Mouse (Mus musculus): ENCODE data around the gene Casp3. TPM values are rescaled to one million over a fixed set of nuclear protein-coding genes. Genes with fewer than 3 reads are reported as not detected.

The Casp3 gene
- polyA plus RNA-seq, 1 experiment from 2014 or later = 139 TPM

DNA sequence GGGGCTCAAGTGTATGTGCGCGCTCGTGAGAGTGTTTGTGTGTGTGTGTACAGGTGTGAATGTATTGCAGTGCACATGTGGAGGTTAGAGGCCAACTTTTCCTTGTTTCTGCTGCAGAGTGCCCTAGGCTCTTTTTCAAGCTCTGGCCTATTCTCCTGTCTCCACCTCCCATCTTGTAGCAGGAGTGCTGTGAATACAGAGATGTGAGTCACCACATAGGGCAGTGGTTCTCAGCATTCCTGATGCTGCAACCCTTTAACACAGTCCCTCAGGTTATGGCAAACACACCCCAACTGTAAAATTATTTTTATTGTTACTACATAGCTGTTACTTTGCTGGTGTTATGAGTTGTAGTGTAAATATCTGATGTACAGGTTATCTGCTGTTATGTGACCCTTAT lies 13.3 kb downstream of the Casp3 start:
- 93% methylated on average over 3 of the region's 3 CpGs for WGBS

DNA sequence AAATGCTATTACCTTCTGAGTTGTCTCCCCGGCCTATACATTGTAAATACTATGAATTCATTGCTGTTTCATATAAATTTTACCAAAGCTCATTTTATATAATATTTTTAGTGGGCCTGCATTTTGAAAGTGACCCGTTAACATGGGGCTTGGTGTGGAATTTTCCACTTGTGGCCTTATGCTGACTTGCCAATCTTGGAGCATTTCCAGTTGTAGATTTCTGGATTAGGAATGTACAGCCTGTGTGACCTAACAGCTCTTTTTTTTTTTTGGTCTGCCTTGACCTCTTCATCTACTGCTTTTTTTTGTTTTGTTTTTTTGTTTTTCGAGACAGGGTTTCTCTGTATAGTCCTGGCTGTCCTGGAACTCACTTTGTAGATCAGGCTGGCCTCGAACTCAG lies 13.8 kb downstream of the Casp3 start:
- H3K9me3 ChIP-seq = no peaks in the 10 kb centered on the region
- no peaks in the 10 kb centered on the region for H3K4me1 ChIP-seq
- H3K4me2 ChIP-seq (replicated peaks) = no peak overlapping the region
- ATAC-seq (ENCODE audit: insufficient number of reproducible peaks, insufficient read depth, low FRiP score, low TSS enrichment) = no peak
- no peak overlapping the region for H3K4me3 ChIP-seq
- H3K27me3 ChIP-seq = no peaks in the 10 kb centered on the region
- peaks cover 45% of the 10 kb centered on the region for H3K36me3 ChIP-seq
- H3K27ac ChIP-seq = no peak overlapping the region
- WGBS = 89% methylated on average over 4 of the region's 4 CpGs
- no peak overlapping the region for H3K9ac ChIP-seq

More for the DNA sequence above, 13.3 kb downstream of the Casp3 start:
- no peaks in the 10 kb centered on the region for H3K9me3 ChIP-seq
- H3K27ac ChIP-seq = no peak overlapping the region
- H3K9ac ChIP-seq = no peak overlapping the region
- no peak overlapping the region for H3K4me2 ChIP-seq (replicated peaks)
- H3K27me3 ChIP-seq = no peaks in the 10 kb centered on the region
- no peak overlapping the region for H3K4me3 ChIP-seq
- ATAC-seq (ENCODE audit: insufficient number of reproducible peaks, insufficient read depth, low FRiP score, low TSS enrichment) = no peak
- H3K4me1 ChIP-seq = no peaks in the 10 kb centered on the region
- H3K36me3 ChIP-seq = peaks cover 40% of the 10 kb centered on the region

DNA sequence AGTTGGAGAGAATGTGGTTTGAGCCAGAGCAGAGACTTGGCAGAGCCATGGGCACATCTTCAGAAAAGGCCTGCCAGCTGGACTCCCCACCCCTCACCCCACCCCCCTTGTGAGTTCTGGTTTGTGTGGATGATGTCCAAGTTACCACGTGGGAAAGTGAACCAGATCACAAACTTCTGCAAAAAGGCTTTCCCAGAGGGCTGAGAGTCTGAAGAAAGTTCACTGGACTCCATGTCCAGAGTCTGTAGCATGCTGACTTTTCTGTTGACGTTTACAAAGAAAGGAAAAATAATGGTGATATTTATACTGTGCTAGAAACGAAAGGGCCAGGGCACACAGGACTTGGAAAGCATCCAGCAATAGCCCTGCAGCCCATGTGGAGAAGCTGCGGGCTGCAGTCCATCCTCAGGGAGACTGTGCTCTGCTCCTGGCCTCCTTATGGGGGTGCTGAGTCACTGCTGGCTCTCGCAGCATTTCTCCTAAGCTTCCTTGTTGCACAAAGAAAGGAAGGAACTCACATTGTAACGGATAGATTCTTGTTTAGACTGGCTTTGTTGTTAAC lies 22.0 kb downstream of the Casp3 start:
- Histone ChIP-seq H3K27ac (no peak overlapping the region), H3K36me3 (peaks cover 46% of the 10 kb centered on the region), H3K4me1 (no peaks in the 10 kb centered on the region), H3K9ac (no peak overlapping the region), H3K27me3 (no peaks in the 10 kb centered on the region), H3K9me3 (no peaks in the 10 kb centered on the region), H3K4me2 (replicated peaks) (no peak overlapping the region), H3K4me3 (no peak overlapping the region)
- 69% methylated on average over 6 of the region's 6 CpGs for WGBS
- ATAC-seq (ENCODE audit: insufficient number of reproducible peaks, insufficient read depth, low FRiP score, low TSS enrichment) = no peak

DNA sequence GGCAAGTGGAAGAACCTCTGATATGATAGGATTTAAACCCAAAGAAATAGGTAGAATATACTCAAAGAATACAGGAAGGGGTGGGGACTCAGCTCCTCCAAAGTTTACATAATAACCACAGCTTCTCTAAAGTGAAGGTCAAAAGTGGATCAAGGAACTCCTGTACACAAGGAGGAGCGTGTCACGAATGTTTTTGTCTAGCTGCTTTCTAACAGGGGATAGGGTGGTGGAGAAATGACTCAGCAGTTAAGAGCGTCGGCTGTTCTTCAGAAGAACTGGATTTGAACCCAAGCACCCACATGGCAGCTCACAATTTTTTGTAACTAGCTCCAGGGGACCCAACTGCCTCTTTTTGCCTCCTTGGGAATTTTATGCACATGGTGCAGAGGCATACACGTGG lies 22.8 kb downstream of the Casp3 start:
- Histone ChIP-seq H3K27me3 (no peaks in the 10 kb centered on the region), H3K27ac (no peak overlapping the region), H3K9me3 (no peaks in the 10 kb centered on the region), H3K36me3 (peaks cover 39% of the 10 kb centered on the region), H3K9ac (no peak overlapping the region), H3K4me3 (no peak overlapping the region), H3K4me2 (replicated peaks) (no peak overlapping the region), H3K4me1 (no peaks in the 10 kb centered on the region)
- 91% methylated on average over 5 of the region's 5 CpGs for WGBS
- no peak for ATAC-seq (ENCODE audit: insufficient number of reproducible peaks, insufficient read depth, low FRiP score, low TSS enrichment)

DNA sequence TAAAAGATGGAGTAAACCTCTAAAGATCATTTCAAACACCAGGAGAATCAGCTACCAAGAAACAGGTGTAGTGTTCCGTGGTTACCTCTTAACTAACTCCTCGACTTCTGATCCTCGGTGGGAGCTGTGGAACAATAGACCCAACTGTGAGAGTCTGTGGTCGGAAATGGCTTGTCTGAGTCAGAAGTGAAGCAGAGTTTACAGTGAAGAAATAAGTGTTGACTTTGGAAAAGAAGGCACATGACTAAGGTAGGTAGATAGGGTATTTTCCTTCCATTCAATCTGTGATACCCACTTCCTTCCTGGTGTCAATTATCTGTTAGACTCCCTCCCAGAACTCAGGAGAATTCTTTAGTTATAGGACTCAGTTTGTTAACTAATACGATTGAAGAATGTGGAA lies 24.2 kb downstream of the Casp3 start:
- H3K36me3 ChIP-seq = peaks cover 25% of the 10 kb centered on the region
- H3K9ac ChIP-seq = no peak overlapping the region
- H3K4me2 ChIP-seq (replicated peaks) = no peak overlapping the region
- no peaks in the 10 kb centered on the region for H3K27me3 ChIP-seq
- no peaks in the 10 kb centered on the region for H3K4me1 ChIP-seq
- H3K27ac ChIP-seq = no peak overlapping the region
- H3K9me3 ChIP-seq = no peaks in the 10 kb centered on the region
- 80% methylated on average over 5 of the region's 5 CpGs for WGBS
- no peak overlapping the region for H3K4me3 ChIP-seq
- no peak for ATAC-seq (ENCODE audit: insufficient number of reproducible peaks, insufficient read depth, low FRiP score, low TSS enrichment)

DNA sequence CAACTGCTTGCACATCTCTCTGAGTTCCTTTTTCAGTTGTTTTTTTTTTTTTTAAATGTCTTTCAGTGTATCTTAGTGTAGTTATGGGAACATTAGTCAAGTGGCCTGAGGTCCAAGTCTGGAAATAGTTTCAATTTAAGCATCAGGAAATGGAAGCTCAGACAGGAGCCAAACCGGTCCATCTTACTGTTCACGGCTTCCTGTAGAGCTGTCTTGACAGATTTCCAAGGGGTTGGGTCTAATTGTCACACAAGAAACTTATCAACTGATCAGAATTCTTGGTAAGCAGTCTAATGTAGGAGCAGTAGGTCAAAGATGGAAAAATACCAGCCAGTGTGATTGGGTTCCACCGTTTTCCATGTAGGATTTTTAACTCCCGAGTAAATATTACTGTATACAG lies 31.3 kb downstream of the Casp3 start:
- ATAC-seq (ENCODE audit: insufficient number of reproducible peaks, insufficient read depth, low FRiP score, low TSS enrichment) = no peak
- Histone ChIP-seq H3K9me3 (no peaks in the 10 kb centered on the region), H3K27me3 (no peaks in the 10 kb centered on the region), H3K4me3 (no peak overlapping the region), H3K4me2 (replicated peaks) (no peak overlapping the region), H3K9ac (no peak overlapping the region), H3K4me1 (no peaks in the 10 kb centered on the region), H3K27ac (no peak overlapping the region), H3K36me3 (no peaks in the 10 kb centered on the region)
- WGBS = 85% methylated on average over 4 of the region's 4 CpGs

DNA sequence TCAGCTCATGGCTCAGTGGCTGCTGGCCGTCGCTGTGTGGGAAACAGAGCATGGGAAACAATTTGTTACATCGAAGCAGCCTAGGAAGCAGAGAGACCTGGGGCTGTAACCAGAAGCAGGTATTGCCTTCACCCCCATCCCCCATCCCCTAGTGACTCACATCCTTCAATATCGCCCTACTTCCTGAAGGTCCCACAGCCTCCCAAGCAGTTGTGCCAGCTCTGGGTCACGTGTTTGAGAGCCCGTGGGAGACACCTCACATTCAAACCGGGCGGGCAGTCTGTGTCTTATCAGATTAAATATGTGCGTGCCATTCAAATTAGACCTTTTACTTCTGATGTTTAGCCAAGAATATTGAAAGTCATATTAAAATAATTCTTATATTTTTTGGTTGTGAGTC lies 34.8 kb downstream of the Casp3 start:
- no peak overlapping the region for H3K9ac ChIP-seq
- no peaks in the 10 kb centered on the region for H3K9me3 ChIP-seq
- H3K4me1 ChIP-seq = no peaks in the 10 kb centered on the region
- H3K36me3 ChIP-seq = no peaks in the 10 kb centered on the region
- no peaks in the 10 kb centered on the region for H3K27me3 ChIP-seq
- H3K4me2 ChIP-seq (replicated peaks) = no peak overlapping the region
- no peak for ATAC-seq (ENCODE audit: insufficient number of reproducible peaks, insufficient read depth, low FRiP score, low TSS enrichment)
- WGBS = 74% methylated on average over 9 of the region's 9 CpGs
- H3K4me3 ChIP-seq = no peak overlapping the region
- no peak overlapping the region for H3K27ac ChIP-seq

DNA sequence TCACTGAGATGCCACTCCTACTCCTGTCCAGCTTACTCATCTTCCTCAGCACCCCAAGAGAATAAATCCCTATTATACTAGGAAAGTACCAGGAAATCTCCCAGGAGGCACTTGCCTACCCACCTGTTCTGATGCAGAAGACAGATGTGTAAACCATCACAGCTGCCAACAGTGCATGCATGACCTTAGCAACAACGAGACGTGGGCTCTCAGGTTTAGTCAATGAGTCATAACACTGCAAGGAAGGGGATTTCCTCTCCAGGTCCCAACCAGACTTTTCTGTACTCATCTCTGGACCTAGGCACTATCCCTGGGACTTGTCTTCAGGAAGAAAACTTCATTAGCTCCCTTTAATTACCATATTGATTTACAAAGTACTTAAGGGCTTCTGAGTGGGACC lies 38.8 kb downstream of the Casp3 start:
- 77% methylated on average over 2 of the region's 2 CpGs for WGBS
- ATAC-seq (ENCODE audit: insufficient number of reproducible peaks, insufficient read depth, low FRiP score, low TSS enrichment) = no peak
- no peak overlapping the region for H3K27ac ChIP-seq
- no peaks in the 10 kb centered on the region for H3K9me3 ChIP-seq
- no peak overlapping the region for H3K9ac ChIP-seq
- H3K27me3 ChIP-seq = no peaks in the 10 kb centered on the region
- no peak overlapping the region for H3K4me2 ChIP-seq (replicated peaks)
- no peak overlapping the region for H3K4me3 ChIP-seq
- no peaks in the 10 kb centered on the region for H3K4me1 ChIP-seq
- H3K36me3 ChIP-seq = no peaks in the 10 kb centered on the region

DNA sequence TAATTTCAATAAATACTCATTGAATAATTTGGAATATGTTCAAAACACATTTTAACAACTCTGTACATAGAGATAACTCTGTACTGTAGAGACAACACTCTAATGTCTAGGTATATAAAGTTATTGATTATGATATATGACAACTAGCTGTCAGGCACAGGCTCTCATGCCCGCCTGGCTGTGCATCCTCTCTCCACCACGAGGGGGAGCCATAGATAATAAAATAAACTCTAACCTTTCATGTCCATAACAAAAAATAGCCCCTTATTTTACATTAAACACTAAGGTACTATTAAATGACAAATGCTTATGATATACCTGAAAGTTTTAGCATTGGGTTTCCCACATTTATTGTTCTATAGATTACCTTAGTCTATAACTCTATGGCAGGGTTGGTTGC lies 54.4 kb downstream of the Casp3 start:
- no peak overlapping the region for H3K4me3 ChIP-seq
- no peaks in the 10 kb centered on the region for H3K27me3 ChIP-seq
- H3K9me3 ChIP-seq = no peaks in the 10 kb centered on the region
- no peak for ATAC-seq (ENCODE audit: insufficient number of reproducible peaks, insufficient read depth, low FRiP score, low TSS enrichment)
- 0% methylated on average over 2 of the region's 2 CpGs for WGBS
- no peak overlapping the region for H3K9ac ChIP-seq
- no peak overlapping the region for H3K4me2 ChIP-seq (replicated peaks)
- no peak overlapping the region for H3K27ac ChIP-seq
- no peaks in the 10 kb centered on the region for H3K36me3 ChIP-seq
- H3K4me1 ChIP-seq = no peaks in the 10 kb centered on the region

DNA sequence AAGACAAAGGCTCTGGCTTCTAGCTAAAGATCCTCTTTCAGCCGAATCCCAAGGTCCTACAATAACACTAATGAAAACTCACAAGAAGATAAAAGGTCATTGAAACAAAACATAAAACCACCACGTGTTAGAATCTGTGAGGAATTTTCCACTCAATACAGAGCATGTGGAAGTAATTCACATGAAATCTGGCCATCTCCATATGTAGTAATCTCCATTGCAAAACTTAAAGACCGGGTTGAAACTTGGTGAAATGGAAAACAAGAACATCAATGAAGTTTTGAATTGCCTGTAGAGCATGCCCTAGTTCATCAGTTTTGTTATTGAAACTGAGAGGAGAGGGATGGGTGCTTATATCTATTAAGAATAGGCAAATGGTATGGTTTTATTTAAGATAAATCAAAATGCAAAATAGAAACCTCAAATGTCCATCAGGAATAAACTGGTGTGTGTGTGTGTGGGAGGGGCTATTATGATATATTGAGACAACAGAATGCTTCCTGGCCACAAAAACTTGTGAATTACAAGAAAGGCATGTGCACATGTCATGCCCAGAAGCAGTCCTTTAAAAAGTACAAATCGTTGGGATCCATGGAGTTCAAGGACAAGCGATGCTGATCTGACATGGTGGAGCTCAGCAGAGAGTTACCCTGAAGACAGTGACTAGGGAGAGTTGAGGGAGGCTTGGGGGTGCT lies 63.7 kb downstream of the Casp3 start:
- H3K9ac ChIP-seq = no peak overlapping the region
- H3K27me3 ChIP-seq = no peaks in the 10 kb centered on the region
- WGBS = 43% methylated on average over 5 of the region's 5 CpGs
- H3K9me3 ChIP-seq = no peaks in the 10 kb centered on the region
- ATAC-seq (ENCODE audit: insufficient number of reproducible peaks, insufficient read depth, low FRiP score, low TSS enrichment) = no peak
- H3K4me2 ChIP-seq (replicated peaks) = no peak overlapping the region
- no peaks in the 10 kb centered on the region for H3K36me3 ChIP-seq
- no peak overlapping the region for H3K4me3 ChIP-seq
- no peaks in the 10 kb centered on the region for H3K4me1 ChIP-seq
- peak overlapping the region; percentile 47; the same call in 1 of the 2 replicates for H3K27ac ChIP-seq

DNA sequence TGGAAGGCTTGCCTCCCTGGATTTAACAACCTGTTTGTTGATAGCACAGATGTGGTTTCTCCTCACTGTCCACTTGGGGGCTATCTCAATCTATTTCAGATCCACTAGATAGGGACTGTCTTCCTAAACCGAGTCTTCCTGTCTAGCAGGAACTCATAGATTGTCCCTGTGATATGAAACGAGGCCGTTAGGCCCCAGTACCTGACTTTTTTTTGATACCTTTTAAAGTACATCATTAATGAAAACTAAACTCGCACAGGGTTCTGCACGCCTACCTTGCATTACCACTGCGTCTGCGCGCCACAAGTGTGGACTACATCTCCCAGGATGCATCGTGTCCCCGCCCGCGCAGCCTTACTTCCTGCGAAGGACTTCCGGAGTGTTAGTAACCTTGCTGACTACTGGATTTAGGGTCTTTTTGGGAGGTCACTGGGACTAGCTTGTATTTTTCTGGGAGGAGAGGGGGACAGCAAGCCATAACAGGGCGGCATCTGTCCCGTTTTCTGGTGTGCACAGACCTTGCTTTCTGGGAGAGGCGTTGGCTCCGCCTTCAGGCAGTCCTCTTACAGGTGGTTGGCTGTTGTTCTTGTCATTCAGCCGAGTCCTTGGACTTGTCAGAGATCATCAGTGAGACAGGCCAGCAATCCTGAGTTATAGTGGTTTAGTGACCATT lies 69.7 kb downstream of the Casp3 start:
- H3K9ac ChIP-seq = peak overlapping the region; percentile 58
- peak overlapping the region; percentile 52 for H3K4me3 ChIP-seq
- no peaks in the 10 kb centered on the region for H3K9me3 ChIP-seq
- H3K36me3 ChIP-seq = no peaks in the 10 kb centered on the region
- H3K27me3 ChIP-seq = no peaks in the 10 kb centered on the region
- peak overlapping the region; percentile 92 for H3K27ac ChIP-seq
- WGBS = under 1% methylated on average over 19 of the region's 19 CpGs
- peak overlapping the region; percentile 49 for H3K4me2 ChIP-seq (replicated peaks)
- peak; percentile 98 for ATAC-seq (ENCODE audit: insufficient number of reproducible peaks, insufficient read depth, low FRiP score, low TSS enrichment)
- H3K4me1 ChIP-seq = no peaks in the 10 kb centered on the region
